Mouse (Mus musculus): ENCODE measurements at regions not wholly inside any gene's neighbourhood (a gene's known extent, or its start where the extent isn't known, plus 50 kb on each side); places are given as distances from the start of the nearest gene placed in this dataset. TPM values are rescaled to one million over a fixed set of nuclear protein-coding genes. Genes with fewer than 3 reads are reported as not detected.

- Histone ChIP-seq H3K36me3 (replicated peaks) (no peaks in the 10 kb centered on the region), H3K4me3 (no peak overlapping the region), H3K27ac (no peak overlapping the region), H3K9me3 (no peaks in the 10 kb centered on the region), H3K27me3 (ENCODE audit: poor library complexity, severe bottlenecking) (no peaks in the 10 kb centered on the region), H3K4me1 (no peaks in the 10 kb centered on the region)
- no peak for DNase-seq (ENCODE audit: extremely low spot score, low spot score)
- WGBS, result 75% methylated on average over 4 of the region's 4 CpGs
Measured at GRCm38 (mm10) chr15:22232629-22233028, 316.2 kb upstream of the Cdh18 start.

- H3K4me3 ChIP-seq, result no peak overlapping the region
- no peaks in the 10 kb centered on the region for H3K27me3 ChIP-seq (ENCODE audit: poor library complexity, severe bottlenecking)
- H3K4me1 ChIP-seq, result no peaks in the 10 kb centered on the region
- no peaks in the 10 kb centered on the region for H3K36me3 ChIP-seq (replicated peaks)
- no peaks in the 10 kb centered on the region for H3K9me3 ChIP-seq
- H3K27ac ChIP-seq, result no peak overlapping the region
- DNase-seq (ENCODE audit: extremely low spot score, low spot score), result no peak
- 96% methylated on average over 1 of the region's 1 CpGs for WGBS
Measured at GRCm38 (mm10) chr15:22280919-22281318, 267.9 kb upstream of the Cdh18 start.

DNA sequence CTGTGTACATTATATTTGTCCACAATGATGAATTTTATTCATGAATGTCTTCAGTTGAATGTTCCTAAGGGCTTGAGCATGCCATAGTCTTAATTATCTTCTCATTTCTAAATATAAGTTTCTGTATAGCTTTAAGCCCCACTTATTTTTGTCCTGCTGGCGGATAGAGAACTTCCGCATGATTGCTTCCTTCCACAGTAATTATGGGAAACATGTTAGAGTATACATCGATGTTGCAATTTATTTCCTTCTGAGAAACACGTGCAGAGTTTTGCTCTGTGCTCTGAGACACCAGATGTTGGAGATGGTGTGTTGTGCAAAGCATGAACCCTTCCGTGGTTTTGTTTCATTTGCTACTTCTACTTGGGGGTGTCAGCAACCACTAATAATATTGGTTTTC lies 237.8 kb upstream of the Cdh18 start:
- no peak overlapping the region for H3K27ac ChIP-seq
- no peak overlapping the region for H3K4me3 ChIP-seq
- no peaks in the 10 kb centered on the region for H3K9me3 ChIP-seq
- no peaks in the 10 kb centered on the region for H3K4me1 ChIP-seq
- H3K36me3 ChIP-seq (replicated peaks), result no peaks in the 10 kb centered on the region
- no peak for DNase-seq (ENCODE audit: extremely low spot score, low spot score)
- H3K27me3 ChIP-seq (ENCODE audit: poor library complexity, severe bottlenecking), result no peaks in the 10 kb centered on the region
- 78% methylated on average over 5 of the region's 5 CpGs for WGBS

- no peaks in the 10 kb centered on the region for H3K4me1 ChIP-seq
- no peaks in the 10 kb centered on the region for H3K36me3 ChIP-seq (replicated peaks)
Measured at GRCm38 (mm10) chr15:22318992-22319391, 229.8 kb upstream of the Cdh18 start.

DNA sequence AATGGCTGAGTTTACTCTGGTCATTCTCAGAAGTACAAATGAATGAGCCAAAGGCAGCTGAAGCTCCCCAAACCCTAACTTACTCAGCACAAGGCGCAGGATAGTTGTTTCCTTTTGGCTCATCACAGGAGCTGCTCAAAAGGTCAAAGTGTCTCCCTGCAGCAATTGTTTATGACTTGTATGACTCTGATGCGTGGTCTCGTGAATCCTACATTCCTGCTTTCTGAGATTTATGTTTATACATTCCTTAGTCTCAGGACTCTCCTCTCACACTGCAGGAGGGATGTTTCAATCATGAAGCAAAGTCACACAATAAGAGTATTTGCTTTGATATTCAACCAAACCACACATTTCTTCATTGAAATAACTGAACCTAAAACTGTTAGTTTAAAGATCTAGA lies 209.9 kb upstream of the Cdh18 start:
- no peak overlapping the region for H3K27ac ChIP-seq
- no peaks in the 10 kb centered on the region for H3K36me3 ChIP-seq (replicated peaks)
- no peaks in the 10 kb centered on the region for H3K4me1 ChIP-seq
- H3K9me3 ChIP-seq, result no peaks in the 10 kb centered on the region
- DNase-seq (ENCODE audit: extremely low spot score, low spot score), result no peak
- no peak overlapping the region for H3K4me3 ChIP-seq
- WGBS, result 77% methylated on average over 3 of the region's 3 CpGs
- H3K27me3 ChIP-seq (ENCODE audit: poor library complexity, severe bottlenecking), result no peaks in the 10 kb centered on the region

More at GRCm38 (mm10) chr15:22318992-22319391, 229.8 kb upstream of the Cdh18 start:
- Histone ChIP-seq H3K27me3 (ENCODE audit: poor library complexity, severe bottlenecking) (no peaks in the 10 kb centered on the region), H3K9me3 (no peaks in the 10 kb centered on the region), H3K4me3 (no peak overlapping the region), H3K27ac (no peak overlapping the region)
- 91% methylated on average over 7 of the region's 7 CpGs for WGBS
- no peak for DNase-seq (ENCODE audit: extremely low spot score, low spot score)

DNA sequence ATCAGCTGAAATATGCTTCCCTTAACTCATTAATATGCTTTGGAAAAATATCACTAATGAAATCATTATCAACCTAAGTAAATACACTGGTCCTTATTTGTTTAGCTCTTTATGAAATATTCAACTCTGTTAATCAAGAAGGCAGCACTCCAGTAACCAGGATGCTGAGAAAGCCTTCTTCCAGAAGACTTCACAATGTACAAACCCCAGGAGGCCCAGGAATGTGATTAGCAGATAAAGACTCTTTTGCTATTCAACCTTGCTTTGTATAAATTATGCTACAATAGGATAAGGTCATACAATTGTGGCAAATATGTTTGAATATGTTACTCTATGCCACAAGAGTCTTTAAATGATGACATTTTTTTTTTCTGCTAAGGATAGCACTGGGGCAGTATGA lies 204.5 kb upstream of the Cdh18 start:
- no peaks in the 10 kb centered on the region for H3K36me3 ChIP-seq (replicated peaks)
- no peak for DNase-seq (ENCODE audit: extremely low spot score, low spot score)
- H3K9me3 ChIP-seq, result no peaks in the 10 kb centered on the region
- no peaks in the 10 kb centered on the region for H3K4me1 ChIP-seq
- no peaks in the 10 kb centered on the region for H3K27me3 ChIP-seq (ENCODE audit: poor library complexity, severe bottlenecking)
- H3K4me3 ChIP-seq, result no peak overlapping the region
- no peak overlapping the region for H3K27ac ChIP-seq

- H3K27me3 ChIP-seq (ENCODE audit: poor library complexity, severe bottlenecking), result no peaks in the 10 kb centered on the region
- DNase-seq (ENCODE audit: extremely low spot score, low spot score), result no peak
- no peaks in the 10 kb centered on the region for H3K36me3 ChIP-seq (replicated peaks)
- 90% methylated on average over 1 of the region's 1 CpGs for WGBS
- H3K4me1 ChIP-seq, result no peaks in the 10 kb centered on the region
- 0 out of 2 replicates have a peak, but pooled peaks cover 3% of the 10 kb centered on the region for H3K9me3 ChIP-seq
- H3K4me3 ChIP-seq, result no peak overlapping the region
- no peak overlapping the region for H3K27ac ChIP-seq
Measured at GRCm38 (mm10) chr15:22351502-22351901, 197.3 kb upstream of the Cdh18 start.

Small RNA genes lying in the stretch of these regions (microRNA-seq; reads per million reads assigned to microRNA genes)
- not detected for gene Gm27525
